Mouse (Mus musculus): ENCODE measurements around the gene Cfap61. TPM values are rescaled to one million over a fixed set of nuclear protein-coding genes. Genes with fewer than 3 reads are reported as not detected.

The Cfap61 gene
- total RNA-seq, 2 experiments from 2014 or later = 0.95 to 1.2 TPM

GRCm38 (mm10) chr2:145997956-145998525 is 63.5 kb downstream of the Cfap61 start:
- intact Hi-C loops (cut with DNase I) = no loop called here
- no peak for DNase-seq (ENCODE audit: low spot score)

GRCm38 (mm10) chr2:146008801-146009200 is 74.2 kb downstream of the Cfap61 start:
- intact Hi-C loops (cut with DNase I) = no loop called here
- no peak for DNase-seq (ENCODE audit: low spot score)

- intact Hi-C loops (cut with DNase I) = no loop called here
- DNase-seq (ENCODE audit: low spot score) = no peak
Measured at GRCm38 (mm10) chr2:146009596-146010349, 75.2 kb downstream of the Cfap61 start.

GRCm38 (mm10) chr2:146010816-146011215 is 76.2 kb downstream of the Cfap61 start:
- DNase-seq (ENCODE audit: low spot score) = no peak
- intact Hi-C loops (cut with DNase I) = no loop called here

- no peak for DNase-seq (ENCODE audit: low spot score)
- intact Hi-C loops (cut with DNase I) = no loop called here
Measured at GRCm38 (mm10) chr2:146015341-146016186, 81.0 kb downstream of the Cfap61 start.

- intact Hi-C loops (cut with DNase I) = no loop called here
Measured at GRCm38 (mm10) chr2:146022846-146023245, 88.3 kb downstream of the Cfap61 start.

GRCm38 (mm10) chr2:146043640-146044039 is 109.1 kb downstream of the Cfap61 start:
- intact Hi-C loops (cut with DNase I) = no loop called here
- no peak for DNase-seq (ENCODE audit: low spot score)

More at GRCm38 (mm10) chr2:146022846-146023245, 88.3 kb downstream of the Cfap61 start:
- no peak for DNase-seq (ENCODE audit: low spot score)

- DNase-seq (ENCODE audit: low spot score) = no peak
- intact Hi-C loops (cut with DNase I) = no loop called here
Measured at GRCm38 (mm10) chr2:146044926-146045890, 110.6 kb downstream of the Cfap61 start.

- DNase-seq (ENCODE audit: low spot score) = no peak
- intact Hi-C loops (cut with DNase I) = no loop called here
Measured at GRCm38 (mm10) chr2:146047691-146048090, 113.1 kb downstream of the Cfap61 start.

GRCm38 (mm10) chr2:146048221-146048829 is 113.7 kb downstream of the Cfap61 start:
- no peak for DNase-seq (ENCODE audit: low spot score)
- intact Hi-C loops (cut with DNase I) = no loop called here

GRCm38 (mm10) chr2:146049339-146049738 is 114.8 kb downstream of the Cfap61 start:
- intact Hi-C loops (cut with DNase I) = no loop called here
- DNase-seq (ENCODE audit: low spot score) = no peak

GRCm38 (mm10) chr2:146050069-146050468 is 115.5 kb downstream of the Cfap61 start:
- intact Hi-C loops (cut with DNase I) = no loop called here
- DNase-seq (ENCODE audit: low spot score) = no peak

GRCm38 (mm10) chr2:146051334-146051733 is 116.8 kb downstream of the Cfap61 start:
- intact Hi-C loops (cut with DNase I) = no loop called here
- no peak for DNase-seq (ENCODE audit: low spot score)

- intact Hi-C loops (cut with DNase I) = no loop called here
- DNase-seq (ENCODE audit: low spot score) = no peak
Measured at GRCm38 (mm10) chr2:146057123-146057522, 122.5 kb downstream of the Cfap61 start.

GRCm38 (mm10) chr2:146058791-146059190 is 124.2 kb downstream of the Cfap61 start:
- DNase-seq (ENCODE audit: low spot score) = no peak
- intact Hi-C loops (cut with DNase I) = no loop called here

- no peak for DNase-seq (ENCODE audit: low spot score)
Measured at GRCm38 (mm10) chr2:146061421-146062300, 127.1 kb downstream of the Cfap61 start.

GRCm38 (mm10) chr2:146062330-146063092 is 127.9 kb downstream of the Cfap61 start:
- intact Hi-C loops (cut with DNase I) = no loop called here
- no peak for DNase-seq (ENCODE audit: low spot score)

More at GRCm38 (mm10) chr2:146061421-146062300, 127.1 kb downstream of the Cfap61 start:
- intact Hi-C loops (cut with DNase I) = no loop called here

All from heart, postnatal 25 days (tissue).